Mouse (Mus musculus): ENCODE measurements around the gene Nmt1. TPM values are rescaled to one million over a fixed set of nuclear protein-coding genes. Genes with fewer than 3 reads are reported as not detected.

Nmt1 gene
- total RNA-seq, 2 experiments from 2014 or later = 105 to 107 TPM

DNA sequence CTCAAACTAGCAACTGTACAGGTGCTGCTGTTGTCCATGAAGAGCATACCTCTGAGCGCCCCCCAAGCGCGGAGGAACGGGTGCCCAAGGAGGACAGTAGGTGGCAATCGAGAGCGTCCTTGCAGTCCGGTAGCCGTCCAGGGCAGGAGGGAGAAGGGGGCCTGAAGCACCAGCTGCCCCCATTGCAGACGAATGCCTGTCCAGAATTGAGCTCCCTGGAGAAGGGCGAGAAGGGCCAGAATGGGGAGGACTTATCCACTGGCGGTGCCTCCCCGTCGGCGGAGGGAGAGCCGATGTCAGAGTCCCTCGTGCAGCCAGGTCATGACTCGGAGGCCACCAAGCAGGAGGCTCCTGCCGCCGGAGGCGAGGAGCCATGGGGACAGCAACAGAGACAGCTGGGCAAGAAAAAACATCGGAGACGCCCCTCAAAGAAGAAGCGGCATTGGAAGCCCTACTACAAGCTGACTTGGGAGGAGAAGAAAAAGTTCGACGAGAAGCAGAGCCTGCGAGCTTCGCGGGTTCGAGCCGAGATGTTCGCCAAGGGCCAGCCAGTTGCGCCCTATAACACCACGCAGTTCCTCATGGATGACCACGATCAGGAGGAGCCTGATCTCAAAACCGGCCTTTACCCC, 89.1 kb downstream of the Nmt1 start:
- DNase-seq (ENCODE audit: low spot score in 2 of 2) = peak in 1 of 2 experiments; percentile 72
- intact Hi-C loops (cut with DNase I) = loop anchor here (1.0 kb wide), 2 partner anchors 15 to 42 kb away; partner anchors contain the start of gene Hexim2

- intact Hi-C loops (cut with DNase I) = loop anchor here (1.0 kb wide), 2 partner anchors 15 to 42 kb away; partner anchors contain the start of gene Hexim2
- DNase-seq (ENCODE audit: low spot score in 2 of 2) = no peak
Measured at GRCm38 (mm10) chr11:103117591-103118009, 89.6 kb downstream of the Nmt1 start.

Small RNA genes lying within 50 kb of the gene (microRNA-seq; reads per million reads assigned to microRNA genes)
- 0 to 1.6 reads per million in 2 experiments for gene Mir6931

Other genes starting within 250 kb of the Nmt1 start
- 10 to 100 TPM; 12.9 to 13.0 TPM for gene Gjc1, start 208.5 kb upstream of the Nmt1 start, total RNA-seq (2021)
- gene Higd1b, start 192.3 kb upstream of the Nmt1 start, total RNA-seq (2021) = 1 to 10 TPM; 8.2 to 9.3 TPM
- gene Eftud2, start 147.2 kb upstream of the Nmt1 start, total RNA-seq (2021) = 100 to 1,000 TPM; 111 to 113 TPM
- gene Ccdc103, start 147.0 kb upstream of the Nmt1 start, total RNA-seq (2021) = 1 to 10 TPM; 2.0 to 2.1 TPM
- gene Fam187a, start 143.0 kb upstream of the Nmt1 start, total RNA-seq (2021) = under 1 TPM; 0.22 to 0.36 TPM
- 100 to 1,000 TPM in 1 of 2 experiments, 10 to 100 TPM in 1; 96.5 to 141 TPM for gene Gfap, start 127.3 kb upstream of the Nmt1 start, total RNA-seq (2021)
- gene Kif18b, start 103.1 kb upstream of the Nmt1 start, total RNA-seq (2021) = under 1 TPM; 0.57 to 0.93 TPM
- 10 to 100 TPM; 20.7 to 25.2 TPM for gene C1ql1, start 81.5 kb upstream of the Nmt1 start, total RNA-seq (2021)
- gene Dcakd, start 143 bp downstream of the Nmt1 start, total RNA-seq (2021) = 10 to 100 TPM; 90.2 to 93.2 TPM
- 10 to 100 TPM; 14.1 to 14.7 TPM for gene Plcd3, start 73.5 kb downstream of the Nmt1 start, total RNA-seq (2021)
- gene Acbd4, start 73.5 kb downstream of the Nmt1 start, total RNA-seq (2021) = 10 to 100 TPM; 71.3 to 71.5 TPM
- gene Hexim1, start 88.0 kb downstream of the Nmt1 start, total RNA-seq (2021) = 10 to 100 TPM; 43.7 to 45.4 TPM
- 10 to 100 TPM; 15.4 TPM for gene Hexim2, start 104.2 kb downstream of the Nmt1 start, total RNA-seq (2021)
- 100 to 1,000 TPM; 132 to 143 TPM for gene Fmnl1, start 142.9 kb downstream of the Nmt1 start, total RNA-seq (2021)
- gene 1700023F06Rik, start 180.4 kb downstream of the Nmt1 start, total RNA-seq (2021) = 1 to 10 TPM; 2.3 TPM
- gene Spata32, start 190.2 kb downstream of the Nmt1 start, total RNA-seq (2021) = 1 to 10 TPM; 1.0 to 1.2 TPM
- gene Map3k14, start 239.3 kb downstream of the Nmt1 start, total RNA-seq (2021) = 1 to 10 TPM; 2.6 to 3.8 TPM